Mouse (Mus musculus): ENCODE measurements around the gene Ggta1. TPM values are rescaled to one million over a fixed set of nuclear protein-coding genes. Genes with fewer than 3 reads are reported as not detected.

The Ggta1 gene
- polyA plus RNA-seq, 1 experiment from 2014 or later: 26.7 TPM

GRCm38 (mm10) chr2:35373003-35373402, 90.0 kb downstream of the Ggta1 start:
- no peaks in the 10 kb centered on the region for H3K4me1 ChIP-seq
- H3K4me2 ChIP-seq: no peak overlapping the region
- 22% methylated on average over 3 of the region's 3 CpGs for WGBS
- no peak for ATAC-seq (ENCODE audit: insufficient read depth, low FRiP score, low read depth)
- H3K36me3 ChIP-seq: no peaks in the 10 kb centered on the region
- H3K9me3 ChIP-seq: no peaks in the 10 kb centered on the region
- no peaks in the 10 kb centered on the region for H3K27me3 ChIP-seq (replicated peaks)
- H3K4me3 ChIP-seq (replicated peaks): no peak overlapping the region
- no peak overlapping the region for H3K9ac ChIP-seq
- no peak overlapping the region for H3K27ac ChIP-seq

GRCm38 (mm10) chr2:35370686-35371085, 92.3 kb downstream of the Ggta1 start:
- Histone ChIP-seq H3K27me3 (replicated peaks) (no peaks in the 10 kb centered on the region), H3K4me1 (no peaks in the 10 kb centered on the region), H3K9ac (no peak overlapping the region), H3K9me3 (no peaks in the 10 kb centered on the region), H3K36me3 (no peaks in the 10 kb centered on the region), H3K27ac (no peak overlapping the region), H3K4me2 (no peak overlapping the region), H3K4me3 (replicated peaks) (no peak overlapping the region)
- ATAC-seq (ENCODE audit: insufficient read depth, low FRiP score, low read depth): no peak

- H3K27ac ChIP-seq: no peak within 1 kb of the TSS
- no peaks in the 10 kb centered on the region for H3K27me3 ChIP-seq (replicated peaks)
- WGBS: 68% methylated on average over 2 of the region's 2 CpGs
- H3K4me2 ChIP-seq: no peak within 1 kb of the TSS
- H3K4me3 ChIP-seq (replicated peaks): no peak within 1 kb of the TSS
- no peaks in the 10 kb centered on the region for H3K36me3 ChIP-seq
- no peak for ATAC-seq (ENCODE audit: insufficient read depth, low FRiP score, low read depth)
- no peak within 1 kb of the TSS for H3K9ac ChIP-seq
- H3K9me3 ChIP-seq: no peaks in the 10 kb centered on the region
- no peaks in the 10 kb centered on the region for H3K4me1 ChIP-seq
These were observed 95.4 kb downstream of the Ggta1 start, which contains the start of gene 4930568D16Rik for GRCm38 (mm10) chr2:35367629-35368028. TSS of gene 4930568D16Rik (minus strand) at chr2:35367729.

Other genes starting within 250 kb of the Ggta1 start
- 233 and 253 TPM in 2 replicates for gene Gsn, start 206.9 kb downstream of the Ggta1 start, polyA plus RNA-seq (2015; fragmentation: Nextera tagmentation; extraction: Ambion mirVana)
- 67.2 and 74.4 TPM in 2 replicates for gene Stom, start 126.3 kb downstream of the Ggta1 start, polyA plus RNA-seq (2015; fragmentation: Nextera tagmentation; extraction: Ambion mirVana)
- not detected in 2 replicates for gene 4930568D16Rik, start 95.5 kb downstream of the Ggta1 start, polyA plus RNA-seq (2015; fragmentation: Nextera tagmentation; extraction: Ambion mirVana)
- gene 4930402F06Rik, start 66.1 kb downstream of the Ggta1 start, polyA plus RNA-seq (2015; fragmentation: Nextera tagmentation; extraction: Ambion mirVana): not detected in 2 replicates
- 60.0 and 62.5 TPM in 2 replicates for gene Dab2ip, start 95.0 kb upstream of the Ggta1 start, polyA plus RNA-seq (2015; fragmentation: Nextera tagmentation; extraction: Ambion mirVana)